In genomic region chr14:31213868-31214267, GRCm38 (mm10) we compare ENCODE assay signal across 29 mouse cellular contexts. TPM values are rescaled to one million over a fixed set of nuclear protein-coding genes. Genes with fewer than 3 reads are reported as not detected.
DNase-seq lines count a peak whose midpoint lies in the region; ATAC-seq and TF ChIP-seq lines count a peak whose summit lies in the region.
"Had no signal": no experiment of that assay in that cellular context is flagged by ENCODE, and none has a peak within 500 bp of the region (broad histone marks: within the 10 kb centered on the region; RNA-seq: fewer than 3 reads in every experiment).

No protein-coding gene starts in this region.

- WGBS in heart, embryonic 10.5 days = 54% methylated on average over 8 of the region's 8 CpGs
- 48% methylated on average over 8 of the region's 8 CpGs for WGBS in heart, embryonic 16.5 days
- 74% methylated on average over 8 of the region's 8 CpGs for WGBS in midbrain, embryonic 11.5 days
- WGBS in midbrain, postnatal 0 days = 70% methylated on average over 8 of the region's 8 CpGs
- 61% methylated on average over 8 of the region's 8 CpGs for WGBS in stomach, postnatal 0 days

- no peak overlapping the region for H3K4me2 ChIP-seq in heart, embryonic 16.5 days (ENCODE audit: low read depth, low read length)
- H3K4me2 ChIP-seq in midbrain, embryonic 11.5 days = no peak overlapping the region
- no peak overlapping the region for H3K4me2 ChIP-seq in midbrain, postnatal 0 days (ENCODE audit: low read depth, low read length, poor library complexity, severe bottlenecking)
- no peak overlapping the region for H3K4me2 ChIP-seq in stomach, postnatal 0 days (replicated peaks; ENCODE audit: low read depth)
- H3K4me2 ChIP-seq: limb, embryonic 12.5 days; neural tube, embryonic 13.5 days; stomach, embryonic 15.5 days had no signal

- H3K36me3 ChIP-seq in heart, embryonic 10.5 days = peaks cover 32% of the 10 kb centered on the region
- peaks cover 2% of the 10 kb centered on the region; the same call in 1 of the 2 replicates for H3K36me3 ChIP-seq in heart, embryonic 16.5 days (ENCODE audit: control insufficient read depth, insufficient read depth)
- H3K36me3 ChIP-seq in midbrain, embryonic 11.5 days (ENCODE audit: control insufficient read depth, insufficient read depth, low read length) = no peaks in the 10 kb centered on the region
- no peaks in the 10 kb centered on the region for H3K36me3 ChIP-seq in midbrain, postnatal 0 days (ENCODE audit: insufficient read depth, low read length)
- no peaks in the 10 kb centered on the region for H3K36me3 ChIP-seq in stomach, postnatal 0 days (ENCODE audit: control insufficient read depth, insufficient read depth, low read length)
- H3K36me3 ChIP-seq: forebrain, embryonic 10.5 days; limb, embryonic 12.5 days; neural tube, embryonic 13.5 days; stomach, embryonic 15.5 days had no signal

- peaks cover 90% of the 10 kb centered on the region for H3K4me1 ChIP-seq in heart, embryonic 10.5 days
- H3K4me1 ChIP-seq in heart, embryonic 16.5 days (ENCODE audit: control insufficient read depth, insufficient read depth, low read length) = peaks cover 48% of the 10 kb centered on the region
- no peaks in the 10 kb centered on the region for H3K4me1 ChIP-seq in midbrain, embryonic 11.5 days (ENCODE audit: control insufficient read depth, insufficient read depth, low read length)
- H3K4me1 ChIP-seq in midbrain, postnatal 0 days (ENCODE audit: insufficient read depth, low read length) = no peaks in the 10 kb centered on the region
- H3K4me1 ChIP-seq in stomach, postnatal 0 days (replicated peaks; ENCODE audit: control insufficient read depth, insufficient read depth) = no peaks in the 10 kb centered on the region

- no peaks in the 10 kb centered on the region for H3K27me3 ChIP-seq in heart, embryonic 10.5 days (ENCODE audit: insufficient read depth, poor library complexity, severe bottlenecking)
- no peaks in the 10 kb centered on the region for H3K27me3 ChIP-seq in heart, embryonic 16.5 days (ENCODE audit: control insufficient read depth, insufficient read depth, low read length)
- no peaks in the 10 kb centered on the region for H3K27me3 ChIP-seq in midbrain, embryonic 11.5 days (ENCODE audit: control insufficient read depth, insufficient read depth, low read length)
- H3K27me3 ChIP-seq in midbrain, postnatal 0 days (ENCODE audit: insufficient read depth, low read length) = no peaks in the 10 kb centered on the region
- no peaks in the 10 kb centered on the region for H3K27me3 ChIP-seq in stomach, postnatal 0 days (ENCODE audit: control insufficient read depth, insufficient read depth, low read length)
- H3K27me3 ChIP-seq: limb, embryonic 12.5 days; neural tube, embryonic 13.5 days; stomach, embryonic 15.5 days had no signal

- no peak for DNase-seq in heart, embryonic 10.5 days (ENCODE audit: low spot score)
- no peak for DNase-seq in heart, adult 9 months (ENCODE audit: low spot score in 2 of 2)
- DNase-seq in heart, postnatal 25 days (ENCODE audit: low spot score) = no peak
- DNase-seq in midbrain, embryonic 11.5 days (ENCODE audit: low spot score, missing footprints) = peak; percentile 65
- no peak for DNase-seq in midbrain, postnatal 0 days (ENCODE audit: low spot score)
- DNase-seq in yolk sac, embryonic 10.5 days (ENCODE audit: low spot score) = peak; percentile 45
- no peak for DNase-seq in stomach, postnatal 0 days (ENCODE audit: low spot score)
- DNase-seq: adrenal gland, postnatal 25 days; cerebellum, adult 11 months; cerebellum, postnatal 10 days; forebrain, postnatal 0 days; gastrocnemius, postnatal 14 days; kidney, adult 9 months; kidney, postnatal 36 days; layer of hippocampus, postnatal 36 days; lung, adult 2 months; lung, postnatal 14 days; midbrain, embryonic 14.5 days; thymus, adult 18-20 months; thymus, postnatal 36 days had no signal

- H3K27ac ChIP-seq in heart, embryonic 10.5 days = peak overlapping the region; percentile 31; the same call in 1 of the 2 replicates
- H3K27ac ChIP-seq in heart, embryonic 16.5 days (ENCODE audit: low read length) = peak overlapping the region; percentile 70
- H3K27ac ChIP-seq in midbrain, embryonic 11.5 days (ENCODE audit: low read depth, low read length) = no peak overlapping the region
- no peak overlapping the region for H3K27ac ChIP-seq in midbrain, postnatal 0 days (ENCODE audit: low read depth, low read length)
- H3K27ac ChIP-seq in stomach, postnatal 0 days (replicated peaks) = no peak overlapping the region
- H3K27ac ChIP-seq: forebrain, embryonic 10.5 days; hindbrain, postnatal 0 days; limb, embryonic 12.5 days; neural tube, embryonic 13.5 days; stomach, embryonic 15.5 days had no signal

- H3K9me3 ChIP-seq in heart, embryonic 10.5 days = no peaks in the 10 kb centered on the region
- H3K9me3 ChIP-seq in heart, embryonic 16.5 days (replicated peaks; ENCODE audit: control insufficient read depth, low read length) = no peaks in the 10 kb centered on the region
- H3K9me3 ChIP-seq in midbrain, embryonic 11.5 days (ENCODE audit: control insufficient read depth, low read length) = no peaks in the 10 kb centered on the region
- no peaks in the 10 kb centered on the region for H3K9me3 ChIP-seq in midbrain, postnatal 0 days (ENCODE audit: low read length)
- no peaks in the 10 kb centered on the region for H3K9me3 ChIP-seq in stomach, postnatal 0 days (ENCODE audit: control insufficient read depth, low read length)
- H3K9me3 ChIP-seq: forebrain, embryonic 10.5 days; limb, embryonic 12.5 days; neural tube, embryonic 13.5 days; stomach, embryonic 15.5 days had no signal

- ATAC-seq in heart, embryonic 16.5 days (replicated peaks; ENCODE audit: extremely low read depth, insufficient read depth, low FRiP score) = no peak
- ATAC-seq in midbrain, embryonic 11.5 days (ENCODE audit: low FRiP score) = no peak
- ATAC-seq in midbrain, postnatal 0 days (ENCODE audit: low FRiP score) = no peak
- ATAC-seq in stomach, postnatal 0 days (ENCODE audit: low FRiP score, low TSS enrichment) = no peak
- ATAC-seq: CD4-positive, CD25-positive, alpha-beta regulatory T cell, adult 4 months; forebrain, postnatal 0 days; hindbrain, postnatal 0 days; intestine, embryonic 16.5 days had no signal

- H3K9ac ChIP-seq in heart, embryonic 16.5 days (ENCODE audit: low read length) = peak overlapping the region; percentile 46; the same call in 1 of the 2 replicates
- no peak overlapping the region for H3K9ac ChIP-seq in midbrain, embryonic 11.5 days (ENCODE audit: low read length)
- no peak overlapping the region for H3K9ac ChIP-seq in midbrain, postnatal 0 days (replicated peaks; ENCODE audit: low read length, poor library complexity, severe bottlenecking)
- H3K9ac ChIP-seq in stomach, postnatal 0 days (ENCODE audit: low read length) = no peak overlapping the region
- H3K9ac ChIP-seq: forebrain, postnatal 0 days; limb, embryonic 12.5 days; neural tube, embryonic 13.5 days; stomach, embryonic 15.5 days had no signal

- intact Hi-C loops in heart, postnatal 25 days (cut with DNase I) = no loop called here

- TF ChIP-seq EP300 in stomach, postnatal 0 days (optimal IDR thresholded peaks at IDR 0.05) = no peak

- TF ChIP-seq CTCF in midbrain, postnatal 0 days (IDR thresholded peaks at IDR 0.05) = no peak
- no peak for TF ChIP-seq CTCF in stomach, postnatal 0 days (IDR thresholded peaks at IDR 0.05; ENCODE audit: low read depth)

- no peak overlapping the region for H3K4me3 ChIP-seq in heart, embryonic 10.5 days
- no peak overlapping the region for H3K4me3 ChIP-seq in heart, embryonic 16.5 days (ENCODE audit: low read length)
- no peak overlapping the region for H3K4me3 ChIP-seq in midbrain, embryonic 11.5 days (ENCODE audit: low read depth, low read length)
- H3K4me3 ChIP-seq in midbrain, postnatal 0 days (ENCODE audit: low read depth, low read length) = no peak overlapping the region
- H3K4me3 ChIP-seq in stomach, postnatal 0 days (ENCODE audit: low read depth, low read length) = no peak overlapping the region
- H3K4me3 ChIP-seq: forebrain, embryonic 10.5 days; limb, embryonic 12.5 days; neural tube, embryonic 13.5 days; stomach, embryonic 15.5 days had no signal

RNA-seq across cellular contexts. Expression of gene Nisch, which starts 2.9 kb away (rescaled TPM):
- polyA plus RNA-seq in heart, embryonic 10.5 days (2016; fragmentation: Nextera tagmentation; extraction: Ambion mirVana) = 457 and 500 TPM in 2 replicates
- polyA plus RNA-seq in heart, embryonic 16.5 days (2015; fragmentation: Nextera tagmentation; extraction: Ambion mirVana) = 331 and 376 TPM in 2 replicates
- 100 to 1,000 TPM; 145 to 148 TPM for total RNA-seq in heart, postnatal 25 days (2021)
- polyA plus RNA-seq in midbrain, embryonic 11.5 days (2014; fragmentation: Nextera tagmentation; extraction: Ambion mirVana) = 243 and 258 TPM in 2 replicates
- 391 and 398 TPM in 2 replicates for total RNA-seq in midbrain, postnatal 0 days (2014; rRNA removed)
- polyA plus RNA-seq in midbrain, postnatal 0 days (2015; fragmentation: Nextera tagmentation; extraction: Ambion mirVana) = 261 and 274 TPM in 2 replicates
- polyA plus RNA-seq in stomach, postnatal 0 days (2015; fragmentation: Nextera tagmentation; extraction: Ambion mirVana) = 87.7 and 106 TPM in 2 replicates

RNA-seq across cellular contexts. Expression of gene Sema3g, which starts 3.8 kb away (rescaled TPM):
- 0.47 and 0.54 TPM in 2 replicates for polyA plus RNA-seq in heart, embryonic 10.5 days (2016; fragmentation: Nextera tagmentation; extraction: Ambion mirVana)
- polyA plus RNA-seq in heart, embryonic 16.5 days (2015; fragmentation: Nextera tagmentation; extraction: Ambion mirVana) = 0.97 TPM in 2 replicates
- 10 to 100 TPM; 12.4 to 16.1 TPM for total RNA-seq in heart, postnatal 25 days (2021)
- 0.19 and 0.37 TPM in 2 replicates for polyA plus RNA-seq in midbrain, embryonic 11.5 days (2014; fragmentation: Nextera tagmentation; extraction: Ambion mirVana)
- 3.1 and 4.1 TPM in 2 replicates for total RNA-seq in midbrain, postnatal 0 days (2014; rRNA removed)
- polyA plus RNA-seq in midbrain, postnatal 0 days (2015; fragmentation: Nextera tagmentation; extraction: Ambion mirVana) = 0.36 and 0.44 TPM in 2 replicates
- polyA plus RNA-seq in stomach, postnatal 0 days (2015; fragmentation: Nextera tagmentation; extraction: Ambion mirVana) = 0.38 and 0.53 TPM in 2 replicates
- polyA plus RNA-seq: CD4-positive, CD25-positive, alpha-beta regulatory T cell, adult 4 months had no signal

RNA-seq across cellular contexts. Expression of gene Tnnc1, which starts 5.8 kb away (rescaled TPM):
- 1,899 and 2,942 TPM in 2 replicates for polyA plus RNA-seq in heart, embryonic 10.5 days (2016; fragmentation: Nextera tagmentation; extraction: Ambion mirVana)
- 4,861 and 5,105 TPM in 2 replicates for polyA plus RNA-seq in heart, embryonic 16.5 days (2015; fragmentation: Nextera tagmentation; extraction: Ambion mirVana)
- 1,000 to 10,000 TPM; 5,169 to 5,647 TPM for total RNA-seq in heart, postnatal 25 days (2021)
- polyA plus RNA-seq in midbrain, embryonic 11.5 days (2014; fragmentation: Nextera tagmentation; extraction: Ambion mirVana) = 0.40 and 0.80 TPM in 2 replicates
- total RNA-seq in midbrain, postnatal 0 days (2014; rRNA removed) = 1.9 and 7.4 TPM in 2 replicates
- 4.6 and 4.8 TPM in 2 replicates for polyA plus RNA-seq in midbrain, postnatal 0 days (2015; fragmentation: Nextera tagmentation; extraction: Ambion mirVana)
- polyA plus RNA-seq in stomach, postnatal 0 days (2015; fragmentation: Nextera tagmentation; extraction: Ambion mirVana) = 4.1 and 6.5 TPM in 2 replicates
- total RNA-seq: hematopoietic stem cell, adult 5-6 weeks had no signal
- polyA plus RNA-seq: CD4-positive, CD25-positive, alpha-beta regulatory T cell, adult 4 months had no signal

RNA-seq across cellular contexts. Expression of gene Phf7, which starts 37.2 kb away (rescaled TPM):
- 8.4 and 11.8 TPM in 2 replicates for polyA plus RNA-seq in heart, embryonic 10.5 days (2016; fragmentation: Nextera tagmentation; extraction: Ambion mirVana)
- 9.5 TPM in 2 replicates for polyA plus RNA-seq in heart, embryonic 16.5 days (2015; fragmentation: Nextera tagmentation; extraction: Ambion mirVana)
- total RNA-seq in heart, postnatal 25 days (2021) = 1 to 10 TPM; 3.4 to 4.1 TPM
- polyA plus RNA-seq in midbrain, embryonic 11.5 days (2014; fragmentation: Nextera tagmentation; extraction: Ambion mirVana) = 12.5 and 14.3 TPM in 2 replicates
- total RNA-seq in midbrain, postnatal 0 days (2014; rRNA removed) = 4.4 and 6.6 TPM in 2 replicates
- polyA plus RNA-seq in midbrain, postnatal 0 days (2015; fragmentation: Nextera tagmentation; extraction: Ambion mirVana) = 8.7 and 10.2 TPM in 2 replicates
- 9.5 and 10.1 TPM in 2 replicates for polyA plus RNA-seq in stomach, postnatal 0 days (2015; fragmentation: Nextera tagmentation; extraction: Ambion mirVana)

RNA-seq across cellular contexts. Expression of gene Bap1, which starts 37.4 kb away (rescaled TPM):
- 76.2 and 80.7 TPM in 2 replicates for polyA plus RNA-seq in heart, embryonic 10.5 days (2016; fragmentation: Nextera tagmentation; extraction: Ambion mirVana)
- polyA plus RNA-seq in heart, embryonic 16.5 days (2015; fragmentation: Nextera tagmentation; extraction: Ambion mirVana) = 54.5 and 56.4 TPM in 2 replicates
- 10 to 100 TPM; 39.5 to 45.5 TPM for total RNA-seq in heart, postnatal 25 days (2021)
- polyA plus RNA-seq in midbrain, embryonic 11.5 days (2014; fragmentation: Nextera tagmentation; extraction: Ambion mirVana) = 95.7 and 95.9 TPM in 2 replicates
- 103 and 128 TPM in 2 replicates for total RNA-seq in midbrain, postnatal 0 days (2014; rRNA removed)
- polyA plus RNA-seq in midbrain, postnatal 0 days (2015; fragmentation: Nextera tagmentation; extraction: Ambion mirVana) = 112 and 116 TPM in 2 replicates
- 22.5 and 24.5 TPM in 2 replicates for polyA plus RNA-seq in stomach, postnatal 0 days (2015; fragmentation: Nextera tagmentation; extraction: Ambion mirVana)

Comparison
In these comparisons a context has a peak if more than half of its experiments do, and no peak if none do; other contexts are left out.
1. DNase-seq: peak in midbrain, embryonic 11.5 days (single experiment) and yolk sac, embryonic 10.5 days (single experiment); none in heart, embryonic 10.5 days (single experiment), heart, adult 9 months (0 of 2), heart, postnatal 25 days (single experiment), midbrain, postnatal 0 days (single experiment) and stomach, postnatal 0 days (single experiment).
2. H3K27ac ChIP-seq: peak in heart, embryonic 10.5 days (single experiment) and heart, embryonic 16.5 days (single experiment); none in midbrain, embryonic 11.5 days (single experiment), midbrain, postnatal 0 days (single experiment) and stomach, postnatal 0 days (single experiment).
3. RNA of gene Tnnc1, which starts 5.8 kb away (polyA plus RNA-seq): 4,861 to 5,105 TPM in heart, embryonic 16.5 days and 1,899 to 2,942 TPM in heart, embryonic 10.5 days; 4.6 to 4.8 TPM in midbrain, postnatal 0 days, 4.1 to 6.5 TPM in stomach, postnatal 0 days and 0.40 to 0.80 TPM in midbrain, embryonic 11.5 days; every median in the first group is over 100 times any median in the second.